Comparison of ENCODE assay signal across 8 mouse cellular contexts in genomic region chr15:84775421-84776174, GRCm38 (mm10). TPM values are rescaled to one million over a fixed set of nuclear protein-coding genes. Genes with fewer than 3 reads are reported as not detected.
DNase-seq lines count a peak whose midpoint lies in the region; ATAC-seq and TF ChIP-seq lines count a peak whose summit lies in the region.
"Had no signal": no experiment of that assay in that cellular context is flagged by ENCODE, and none has a peak within 500 bp of the region (broad histone marks: within the 10 kb centered on the region; RNA-seq: fewer than 3 reads in every experiment).

No protein-coding gene starts in this region.

- H3K27ac ChIP-seq in forebrain, embryonic 10.5 days = peak overlapping the region; percentile 80
- 0 out of 2 replicates have a peak overlapping the region, but pooled peaks have one; percentile 0 for H3K27ac ChIP-seq in hindbrain, postnatal 0 days
- H3K27ac ChIP-seq in neural tube, embryonic 15.5 days (replicated peaks) = peak overlapping the region; percentile 64

- H3K4me1 ChIP-seq in forebrain, embryonic 10.5 days = peaks cover 33% of the 10 kb centered on the region
- H3K4me1 ChIP-seq in hindbrain, postnatal 0 days (ENCODE audit: insufficient read depth, low read length) = 0 out of 2 replicates have a peak, but pooled peaks cover 7% of the 10 kb centered on the region
- peaks cover 29% of the 10 kb centered on the region for H3K4me1 ChIP-seq in neural tube, embryonic 15.5 days

- 62% methylated on average over 20 of the region's 20 CpGs for WGBS in forebrain, embryonic 10.5 days
- WGBS in hindbrain, postnatal 0 days = 12% methylated on average over 20 of the region's 20 CpGs
- WGBS in neural tube, embryonic 15.5 days = 9% methylated on average over 20 of the region's 20 CpGs

- H3K4me3 ChIP-seq in forebrain, embryonic 10.5 days = no peak overlapping the region
- H3K4me3 ChIP-seq in hindbrain, postnatal 0 days (ENCODE audit: low read length) = no peak overlapping the region; the same call in 1 of the 2 replicates
- H3K4me3 ChIP-seq in neural tube, embryonic 15.5 days (replicated peaks) = no peak overlapping the region

- H3K36me3 ChIP-seq in forebrain, embryonic 10.5 days (replicated peaks) = no peaks in the 10 kb centered on the region
- H3K36me3 ChIP-seq in hindbrain, postnatal 0 days (ENCODE audit: insufficient read depth, low read length) = no peaks in the 10 kb centered on the region
- H3K36me3 ChIP-seq in neural tube, embryonic 15.5 days = no peaks in the 10 kb centered on the region

- H3K27me3 ChIP-seq in forebrain, embryonic 10.5 days (ENCODE audit: poor library complexity, severe bottlenecking) = no peaks in the 10 kb centered on the region
- no peaks in the 10 kb centered on the region for H3K27me3 ChIP-seq in hindbrain, postnatal 0 days (ENCODE audit: insufficient read depth, low read length)
- no peaks in the 10 kb centered on the region for H3K27me3 ChIP-seq in neural tube, embryonic 15.5 days (replicated peaks)

- H3K9ac ChIP-seq in hindbrain, postnatal 0 days (replicated peaks; ENCODE audit: low read length) = no peak overlapping the region
- H3K9ac ChIP-seq in neural tube, embryonic 15.5 days (replicated peaks) = no peak overlapping the region

- intact Hi-C loops in left cerebral cortex, postnatal 14 days (cut with DNase I) = loop anchor here (10.0 kb wide), 1 partner anchor 299 kb away; no protein-coding TSS in a partner anchor
- intact Hi-C loops in heart, postnatal 14 days (cut with DNase I) = no loop called here

- no peak for ATAC-seq in hindbrain, postnatal 0 days
- peak; percentile 34; the same call in 1 of the 2 replicates for ATAC-seq in neural tube, embryonic 15.5 days (ENCODE audit: low FRiP score)

- no peak for TF ChIP-seq CTCF in hindbrain, postnatal 0 days (IDR thresholded peaks at IDR 0.05; ENCODE audit: low read depth)

- peak; percentile 30 to 58 for DNase-seq in left cerebral cortex, postnatal 14 days (ENCODE audit: low spot score in 2 of 2)
- DNase-seq in left cerebral cortex, adult 9 months (ENCODE audit: low spot score in 2 of 2) = no peak
- DNase-seq in forebrain, embryonic 10.5 days (ENCODE audit: extremely low spot score, low spot score) = no peak
- peak; percentile 63 for DNase-seq in hindbrain, postnatal 0 days (ENCODE audit: low spot score)
- no peak for DNase-seq in testis, postnatal 14 days (ENCODE audit: low spot score)
- no peak for DNase-seq in heart, postnatal 14 days

- H3K4me2 ChIP-seq in hindbrain, postnatal 0 days (ENCODE audit: low read depth, low read length) = peak overlapping the region; percentile 34
- peak overlapping the region; percentile 47 for H3K4me2 ChIP-seq in neural tube, embryonic 15.5 days

- no peaks in the 10 kb centered on the region for H3K9me3 ChIP-seq in forebrain, embryonic 10.5 days
- H3K9me3 ChIP-seq in hindbrain, postnatal 0 days (ENCODE audit: low read length) = no peaks in the 10 kb centered on the region
- H3K9me3 ChIP-seq in neural tube, embryonic 15.5 days (replicated peaks) = no peaks in the 10 kb centered on the region
- H3K9me3 ChIP-seq: megakaryocyte, embryonic 14.5 days had no signal

RNA-seq across cellular contexts. Expression of gene Arhgap8, which starts 55.7 kb away (rescaled TPM):
- under 1 TPM in 1 of 2 experiments, not detected in 1; 0.40 TPM for total RNA-seq in left cerebral cortex, postnatal 14 days (2021)
- 2.1 and 2.2 TPM in 2 replicates for polyA plus RNA-seq in forebrain, embryonic 10.5 days (2016; fragmentation: Nextera tagmentation; extraction: Ambion mirVana)
- total RNA-seq in hindbrain, postnatal 0 days (2014; rRNA removed) = 0.26 and 1.0 TPM in 2 replicates
- 0.72 and 0.80 TPM in 2 replicates for polyA plus RNA-seq in hindbrain, postnatal 0 days (2015; fragmentation: Nextera tagmentation; extraction: Ambion mirVana)
- polyA plus RNA-seq in neural tube, embryonic 15.5 days (2015; fragmentation: Nextera tagmentation; extraction: Ambion mirVana) = 2.0 and 10.0 TPM in 2 replicates
- 1 to 10 TPM in 1 of 2 experiments, under 1 TPM in 1; 0.86 to 2.6 TPM for total RNA-seq in heart, postnatal 14 days (2021)

Comparison
In these comparisons a context has a peak if more than half of its experiments do, and no peak if none do; other contexts are left out.
1. DNase-seq: peak in left cerebral cortex, postnatal 14 days (2 of 2) and hindbrain, postnatal 0 days (single experiment); none in left cerebral cortex, adult 9 months (0 of 2), forebrain, embryonic 10.5 days (single experiment), testis, postnatal 14 days (single experiment) and heart, postnatal 14 days (0 of 2).
2. H3K27ac ChIP-seq: peak in every context shown above with its lines; median percentile 80 in forebrain, embryonic 10.5 days; 64 in neural tube, embryonic 15.5 days; 0 in hindbrain, postnatal 0 days.